Mouse (Mus musculus): Measurements from ENCODE around the gene Gm49388. TPM values are rescaled to one million over a fixed set of nuclear protein-coding genes. Genes with fewer than 3 reads are reported as not detected.

The Gm49388 gene
- polyA plus RNA-seq, 1 experiment, result 1.4 TPM

- H3K36me3 ChIP-seq (ENCODE audit: control insufficient read depth, insufficient read depth), result peaks cover 22% of the 10 kb centered on the region
Observed at GRCm38 (mm10) chr7:127761026-127761425, 24.4 kb upstream of the Gm49388 start.

GRCm38 (mm10) chr7:127763642-127764041 lies 21.8 kb upstream of the Gm49388 start:
- no peak overlapping the region for H3K4me2 ChIP-seq (ENCODE audit: low read depth)
- no peak overlapping the region for H3ac ChIP-seq (ENCODE audit: control insufficient read depth, insufficient read length)
- TF ChIP-seq POLR2AphosphoS2 (IDR thresholded peaks at IDR 0.05; ENCODE audit: insufficient read length, low read depth) (no peak), TCF12 (IDR thresholded peaks at IDR 0.05; ENCODE audit: insufficient read depth, poor library complexity, severe bottlenecking) (no peak), MAX (IDR thresholded peaks at IDR 0.05; ENCODE audit: low read depth) (no peak), TCF3 (IDR thresholded peaks at IDR 0.05; ENCODE audit: insufficient read length, low read depth) (no peak), CEBPB (IDR thresholded peaks at IDR 0.05; ENCODE audit: insufficient read depth, poor library complexity, severe bottlenecking) (no peak), E2F4 (IDR thresholded peaks at IDR 0.05; ENCODE audit: insufficient read depth) (no peak), POLR2A (IDR thresholded peaks at IDR 0.05; ENCODE audit: insufficient read length, low read depth) (no peak), MYOD1 (IDR thresholded peaks at IDR 0.05; ENCODE audit: control insufficient read depth in 1 of 3, insufficient read length in 2 of 3, low read depth in 2 of 3) (no peak), SRF (IDR thresholded peaks at IDR 0.05; ENCODE audit: control insufficient read depth, insufficient read length, low read depth) (no peak), REST (IDR thresholded peaks at IDR 0.05; ENCODE audit: insufficient read depth, insufficient read length) (no peak), MYOG (IDR thresholded peaks at IDR 0.05; ENCODE audit: control insufficient read depth in 1 of 3, insufficient read depth in 1 of 3, insufficient read length in 2 of 3, low read depth in 2 of 3) (no peak), USF1 (IDR thresholded peaks at IDR 0.05; ENCODE audit: low read depth) (no peak)
- H3K4me3 ChIP-seq, result no peak overlapping the region
- H3K27me3 ChIP-seq (ENCODE audit: control insufficient read depth, insufficient read depth, insufficient read length), result no peaks in the 10 kb centered on the region
- no peaks in the 10 kb centered on the region for H3K79me2 ChIP-seq (ENCODE audit: control insufficient read depth, insufficient read depth)
- H3K36me3 ChIP-seq (ENCODE audit: control insufficient read depth, insufficient read depth), result peaks cover 14% of the 10 kb centered on the region

More at GRCm38 (mm10) chr7:127761026-127761425, 24.4 kb upstream of the Gm49388 start:
- Histone ChIP-seq H3K4me2 (ENCODE audit: low read depth) (no peak overlapping the region), H3ac (ENCODE audit: control insufficient read depth, insufficient read length) (no peak overlapping the region), H3K79me2 (ENCODE audit: control insufficient read depth, insufficient read depth) (peaks cover 7% of the 10 kb centered on the region), H3K4me3 (no peak overlapping the region), H3K27me3 (ENCODE audit: control insufficient read depth, insufficient read depth, insufficient read length) (no peaks in the 10 kb centered on the region)
- no peak for TF ChIP-seq TCF12 (IDR thresholded peaks at IDR 0.05; ENCODE audit: insufficient read depth, poor library complexity, severe bottlenecking)
- no peak for TF ChIP-seq MYOG (IDR thresholded peaks at IDR 0.05; ENCODE audit: control insufficient read depth in 1 of 3, insufficient read depth in 1 of 3, insufficient read length in 2 of 3, low read depth in 2 of 3)
- TF ChIP-seq POLR2A (IDR thresholded peaks at IDR 0.05; ENCODE audit: insufficient read length, low read depth), result no peak
- TF ChIP-seq POLR2AphosphoS2 (IDR thresholded peaks at IDR 0.05; ENCODE audit: insufficient read length, low read depth), result no peak
- no peak for TF ChIP-seq MYOD1 (IDR thresholded peaks at IDR 0.05; ENCODE audit: control insufficient read depth in 1 of 3, insufficient read length in 2 of 3, low read depth in 2 of 3)
- no peak for TF ChIP-seq MAX (IDR thresholded peaks at IDR 0.05; ENCODE audit: low read depth)
- TF ChIP-seq SRF (IDR thresholded peaks at IDR 0.05; ENCODE audit: control insufficient read depth, insufficient read length, low read depth), result no peak
- TF ChIP-seq CEBPB (IDR thresholded peaks at IDR 0.05; ENCODE audit: insufficient read depth, poor library complexity, severe bottlenecking), result no peak
- TF ChIP-seq REST (IDR thresholded peaks at IDR 0.05; ENCODE audit: insufficient read depth, insufficient read length), result no peak
- no peak for TF ChIP-seq USF1 (IDR thresholded peaks at IDR 0.05; ENCODE audit: low read depth)
- no peak for TF ChIP-seq E2F4 (IDR thresholded peaks at IDR 0.05; ENCODE audit: insufficient read depth)
- TF ChIP-seq TCF3 (IDR thresholded peaks at IDR 0.05; ENCODE audit: insufficient read length, low read depth), result no peak

DNA sequence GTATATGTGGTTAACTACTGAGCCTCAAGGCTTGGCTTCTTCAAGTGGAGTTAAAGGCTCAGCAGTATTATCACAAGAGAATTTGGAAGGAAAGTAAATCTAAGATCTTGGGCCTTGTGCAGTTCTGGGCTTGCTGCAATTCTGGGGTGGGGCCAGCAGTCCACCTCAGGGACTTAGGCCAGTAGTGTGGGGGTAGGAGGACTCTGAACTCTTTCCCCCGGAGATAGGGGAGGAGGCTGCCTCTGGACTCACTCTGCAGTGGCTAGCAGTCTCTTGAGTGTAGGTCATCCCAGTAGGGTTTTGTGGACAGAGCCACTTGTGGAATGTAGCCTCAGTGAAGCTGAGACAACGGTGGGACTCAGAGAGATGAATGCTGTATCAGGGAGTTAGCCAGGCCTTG lies 19.7 kb upstream of the Gm49388 start:
- Histone ChIP-seq H3ac (ENCODE audit: control insufficient read depth, insufficient read length) (no peak overlapping the region), H3K36me3 (ENCODE audit: control insufficient read depth, insufficient read depth) (peaks cover 14% of the 10 kb centered on the region), H3K4me3 (no peak overlapping the region), H3K27me3 (ENCODE audit: control insufficient read depth, insufficient read depth, insufficient read length) (no peaks in the 10 kb centered on the region), H3K4me2 (ENCODE audit: low read depth) (no peak overlapping the region), H3K79me2 (ENCODE audit: control insufficient read depth, insufficient read depth) (no peaks in the 10 kb centered on the region)
- no peak for TF ChIP-seq TCF12 (IDR thresholded peaks at IDR 0.05; ENCODE audit: insufficient read depth, poor library complexity, severe bottlenecking)
- no peak for TF ChIP-seq TCF3 (IDR thresholded peaks at IDR 0.05; ENCODE audit: insufficient read length, low read depth)
- no peak for TF ChIP-seq CEBPB (IDR thresholded peaks at IDR 0.05; ENCODE audit: insufficient read depth, poor library complexity, severe bottlenecking)
- no peak for TF ChIP-seq USF1 (IDR thresholded peaks at IDR 0.05; ENCODE audit: low read depth)
- no peak for TF ChIP-seq MYOG (IDR thresholded peaks at IDR 0.05; ENCODE audit: control insufficient read depth in 1 of 3, insufficient read depth in 1 of 3, insufficient read length in 2 of 3, low read depth in 2 of 3)
- no peak for TF ChIP-seq E2F4 (IDR thresholded peaks at IDR 0.05; ENCODE audit: insufficient read depth)
- TF ChIP-seq MAX (IDR thresholded peaks at IDR 0.05; ENCODE audit: low read depth), result no peak
- TF ChIP-seq MYOD1 (IDR thresholded peaks at IDR 0.05; ENCODE audit: control insufficient read depth in 1 of 3, insufficient read length in 2 of 3, low read depth in 2 of 3), result no peak
- TF ChIP-seq REST (IDR thresholded peaks at IDR 0.05; ENCODE audit: insufficient read depth, insufficient read length), result no peak
- TF ChIP-seq POLR2A (IDR thresholded peaks at IDR 0.05; ENCODE audit: insufficient read length, low read depth), result no peak
- no peak for TF ChIP-seq POLR2AphosphoS2 (IDR thresholded peaks at IDR 0.05; ENCODE audit: insufficient read length, low read depth)
- no peak for TF ChIP-seq SRF (IDR thresholded peaks at IDR 0.05; ENCODE audit: control insufficient read depth, insufficient read length, low read depth)

GRCm38 (mm10) chr7:127766851-127767609 lies 18.4 kb upstream of the Gm49388 start:
- H3K4me3 ChIP-seq, result no peak overlapping the region
- no peaks in the 10 kb centered on the region for H3K27me3 ChIP-seq (ENCODE audit: control insufficient read depth, insufficient read depth, insufficient read length)
- no peak for TF ChIP-seq POLR2AphosphoS2 (IDR thresholded peaks at IDR 0.05; ENCODE audit: insufficient read length, low read depth)
- no peak for TF ChIP-seq MAX (IDR thresholded peaks at IDR 0.05; ENCODE audit: low read depth)
- TF ChIP-seq USF1 (IDR thresholded peaks at IDR 0.05; ENCODE audit: low read depth), result peak; percentile 68
- no peak for TF ChIP-seq SRF (IDR thresholded peaks at IDR 0.05; ENCODE audit: control insufficient read depth, insufficient read length, low read depth)
- no peak for TF ChIP-seq POLR2A (IDR thresholded peaks at IDR 0.05; ENCODE audit: insufficient read length, low read depth)
- TF ChIP-seq REST (IDR thresholded peaks at IDR 0.05; ENCODE audit: insufficient read depth, insufficient read length), result no peak
- no peak for TF ChIP-seq TCF3 (IDR thresholded peaks at IDR 0.05; ENCODE audit: insufficient read length, low read depth)
- TF ChIP-seq MYOD1 (IDR thresholded peaks at IDR 0.05; ENCODE audit: control insufficient read depth in 1 of 3, insufficient read length in 2 of 3, low read depth in 2 of 3), result peak in 2 of 3 experiments; percentile 72 to 74
- TF ChIP-seq TCF12 (IDR thresholded peaks at IDR 0.05; ENCODE audit: insufficient read depth, poor library complexity, severe bottlenecking), result no peak
- TF ChIP-seq CEBPB (IDR thresholded peaks at IDR 0.05; ENCODE audit: insufficient read depth, poor library complexity, severe bottlenecking), result no peak
- TF ChIP-seq E2F4 (IDR thresholded peaks at IDR 0.05; ENCODE audit: insufficient read depth), result no peak
- TF ChIP-seq MYOG (IDR thresholded peaks at IDR 0.05; ENCODE audit: control insufficient read depth in 1 of 3, insufficient read depth in 1 of 3, insufficient read length in 2 of 3, low read depth in 2 of 3), result peak in 2 of 3 experiments; percentile 64 to 90
- H3ac ChIP-seq (ENCODE audit: control insufficient read depth, insufficient read length), result no peak overlapping the region
- no peaks in the 10 kb centered on the region for H3K79me2 ChIP-seq (ENCODE audit: control insufficient read depth, insufficient read depth)
- peaks cover 14% of the 10 kb centered on the region for H3K36me3 ChIP-seq (ENCODE audit: control insufficient read depth, insufficient read depth)
- no peak overlapping the region for H3K4me2 ChIP-seq (ENCODE audit: low read depth)

Data from myocyte (in vitro differentiated cells).